Mouse (Mus musculus): ENCODE data around the gene Stx1a. TPM values are rescaled to one million over a fixed set of nuclear protein-coding genes. Genes with fewer than 3 reads are reported as not detected.

Gene Stx1a
- 120 and 132 TPM in 2 replicates for polyA plus RNA-seq (2014; fragmentation: Nextera tagmentation; extraction: Ambion mirVana)

- Histone ChIP-seq H3K27ac (ENCODE audit: low read depth, low read length) (peak within 1 kb of the TSS; percentile 48; the same call in 1 of the 2 replicates), H3K4me1 (ENCODE audit: control insufficient read depth, insufficient read depth, low read length) (peaks cover 4% of the 10 kb centered on the region; the same call in 1 of the 2 replicates), H3K4me3 (ENCODE audit: low read depth, low read length) (peak within 1 kb of the TSS; percentile 66), H3K36me3 (ENCODE audit: control insufficient read depth, insufficient read depth, low read length) (no peaks in the 10 kb centered on the region), H3K4me2 (ENCODE audit: low read depth, low read length) (peak within 1 kb of the TSS; percentile 85), H3K9ac (replicated peaks; ENCODE audit: low read depth, low read length) (peak within 1 kb of the TSS; percentile 68), H3K9me3 (ENCODE audit: control insufficient read depth, low read length) (no peaks in the 10 kb centered on the region), H3K27me3 (ENCODE audit: control insufficient read depth, insufficient read depth, low read length) (no peaks in the 10 kb centered on the region)
- under 1% methylated on average over 61 of the region's 61 CpGs for WGBS
- peak; percentile 90 for ATAC-seq (ENCODE audit: low read depth)
These were observed at the start of gene Stx1a for GRCm38 (mm10) chr5:135023344-135024173. Stx1a (plus strand) TSS chr5:135023482.

GRCm38 (mm10) chr5:134973526-134973925 lies 49.8 kb upstream of the Stx1a start:
- H3K36me3 ChIP-seq (ENCODE audit: control insufficient read depth, insufficient read depth, low read length), result no peaks in the 10 kb centered on the region
- no peak overlapping the region for H3K4me3 ChIP-seq (ENCODE audit: low read depth, low read length)
- WGBS, result 88% methylated on average over 7 of the region's 7 CpGs
- H3K27me3 ChIP-seq (ENCODE audit: control insufficient read depth, insufficient read depth, low read length), result no peaks in the 10 kb centered on the region
- ATAC-seq (ENCODE audit: low read depth), result no peak
- no peak overlapping the region for H3K4me2 ChIP-seq (ENCODE audit: low read depth, low read length)
- H3K9me3 ChIP-seq (ENCODE audit: control insufficient read depth, low read length), result no peaks in the 10 kb centered on the region
- no peaks in the 10 kb centered on the region for H3K4me1 ChIP-seq (ENCODE audit: control insufficient read depth, insufficient read depth, low read length)
- H3K27ac ChIP-seq (ENCODE audit: low read depth, low read length), result no peak overlapping the region
- no peak overlapping the region for H3K9ac ChIP-seq (replicated peaks; ENCODE audit: low read depth, low read length)

- H3K27ac ChIP-seq (ENCODE audit: low read depth, low read length), result no peak overlapping the region
- no peaks in the 10 kb centered on the region for H3K4me1 ChIP-seq (ENCODE audit: control insufficient read depth, insufficient read depth, low read length)
- 71% methylated on average over 7 of the region's 7 CpGs for WGBS
- H3K4me2 ChIP-seq (ENCODE audit: low read depth, low read length), result no peak overlapping the region
- no peak overlapping the region for H3K4me3 ChIP-seq (ENCODE audit: low read depth, low read length)
- H3K9me3 ChIP-seq (ENCODE audit: control insufficient read depth, low read length), result no peaks in the 10 kb centered on the region
- no peaks in the 10 kb centered on the region for H3K36me3 ChIP-seq (ENCODE audit: control insufficient read depth, insufficient read depth, low read length)
- H3K9ac ChIP-seq (replicated peaks; ENCODE audit: low read depth, low read length), result no peak overlapping the region
- H3K27me3 ChIP-seq (ENCODE audit: control insufficient read depth, insufficient read depth, low read length), result no peaks in the 10 kb centered on the region
- ATAC-seq (ENCODE audit: low read depth), result no peak
These were observed 49.0 kb upstream of the Stx1a start for GRCm38 (mm10) chr5:134974294-134974693.

GRCm38 (mm10) chr5:134974921-134975320 lies 48.4 kb upstream of the Stx1a start:
- Histone ChIP-seq H3K27ac (ENCODE audit: low read depth, low read length) (no peak overlapping the region), H3K36me3 (ENCODE audit: control insufficient read depth, insufficient read depth, low read length) (no peaks in the 10 kb centered on the region), H3K4me3 (ENCODE audit: low read depth, low read length) (no peak overlapping the region), H3K9me3 (ENCODE audit: control insufficient read depth, low read length) (no peaks in the 10 kb centered on the region), H3K4me2 (ENCODE audit: low read depth, low read length) (no peak overlapping the region), H3K27me3 (ENCODE audit: control insufficient read depth, insufficient read depth, low read length) (no peaks in the 10 kb centered on the region), H3K4me1 (ENCODE audit: control insufficient read depth, insufficient read depth, low read length) (no peaks in the 10 kb centered on the region), H3K9ac (replicated peaks; ENCODE audit: low read depth, low read length) (no peak overlapping the region)
- 59% methylated on average over 2 of the region's 2 CpGs for WGBS
- ATAC-seq (ENCODE audit: low read depth), result no peak

- Histone ChIP-seq H3K36me3 (ENCODE audit: control insufficient read depth, insufficient read depth, low read length) (no peaks in the 10 kb centered on the region), H3K4me3 (ENCODE audit: low read depth, low read length) (no peak overlapping the region), H3K4me1 (ENCODE audit: control insufficient read depth, insufficient read depth, low read length) (no peaks in the 10 kb centered on the region), H3K27ac (ENCODE audit: low read depth, low read length) (no peak overlapping the region), H3K27me3 (ENCODE audit: control insufficient read depth, insufficient read depth, low read length) (no peaks in the 10 kb centered on the region), H3K4me2 (ENCODE audit: low read depth, low read length) (no peak overlapping the region), H3K9ac (replicated peaks; ENCODE audit: low read depth, low read length) (no peak overlapping the region), H3K9me3 (ENCODE audit: control insufficient read depth, low read length) (no peaks in the 10 kb centered on the region)
- 79% methylated on average over 2 of the region's 2 CpGs for WGBS
- no peak for ATAC-seq (ENCODE audit: low read depth)
These were observed 47.1 kb upstream of the Stx1a start for GRCm38 (mm10) chr5:134976164-134976563.

- WGBS, result 87% methylated on average over 14 of the region's 14 CpGs
- H3K9me3 ChIP-seq (ENCODE audit: control insufficient read depth, low read length), result no peaks in the 10 kb centered on the region
- no peaks in the 10 kb centered on the region for H3K27me3 ChIP-seq (ENCODE audit: control insufficient read depth, insufficient read depth, low read length)
- ATAC-seq (ENCODE audit: low read depth), result no peak
- no peak overlapping the region for H3K27ac ChIP-seq (ENCODE audit: low read depth, low read length)
- H3K4me3 ChIP-seq (ENCODE audit: low read depth, low read length), result no peak overlapping the region
- H3K36me3 ChIP-seq (ENCODE audit: control insufficient read depth, insufficient read depth, low read length), result no peaks in the 10 kb centered on the region
- no peak overlapping the region for H3K4me2 ChIP-seq (ENCODE audit: low read depth, low read length)
- H3K9ac ChIP-seq (replicated peaks; ENCODE audit: low read depth, low read length), result no peak overlapping the region
- no peaks in the 10 kb centered on the region for H3K4me1 ChIP-seq (ENCODE audit: control insufficient read depth, insufficient read depth, low read length)
These were observed 46.6 kb upstream of the Stx1a start for GRCm38 (mm10) chr5:134976577-134977250.

- Histone ChIP-seq H3K4me1 (ENCODE audit: control insufficient read depth, insufficient read depth, low read length) (no peaks in the 10 kb centered on the region), H3K9ac (replicated peaks; ENCODE audit: low read depth, low read length) (no peak overlapping the region), H3K36me3 (ENCODE audit: control insufficient read depth, insufficient read depth, low read length) (no peaks in the 10 kb centered on the region), H3K4me2 (ENCODE audit: low read depth, low read length) (no peak overlapping the region), H3K27me3 (ENCODE audit: control insufficient read depth, insufficient read depth, low read length) (no peaks in the 10 kb centered on the region), H3K9me3 (ENCODE audit: control insufficient read depth, low read length) (no peaks in the 10 kb centered on the region), H3K27ac (ENCODE audit: low read depth, low read length) (no peak overlapping the region), H3K4me3 (ENCODE audit: low read depth, low read length) (no peak overlapping the region)
- 83% methylated on average over 4 of the region's 4 CpGs for WGBS
- ATAC-seq (ENCODE audit: low read depth), result no peak
These were observed 45.4 kb upstream of the Stx1a start for GRCm38 (mm10) chr5:134977837-134978236.

GRCm38 (mm10) chr5:134981149-134981548 lies 42.1 kb upstream of the Stx1a start:
- ATAC-seq (ENCODE audit: low read depth), result no peak
- no peak overlapping the region for H3K4me3 ChIP-seq (ENCODE audit: low read depth, low read length)
- peaks cover 3% of the 10 kb centered on the region; the same call in 1 of the 2 replicates for H3K4me1 ChIP-seq (ENCODE audit: control insufficient read depth, insufficient read depth, low read length)
- peaks cover 14% of the 10 kb centered on the region for H3K27me3 ChIP-seq (ENCODE audit: control insufficient read depth, insufficient read depth, low read length)
- H3K4me2 ChIP-seq (ENCODE audit: low read depth, low read length), result no peak overlapping the region
- no peak overlapping the region for H3K27ac ChIP-seq (ENCODE audit: low read depth, low read length)
- H3K9ac ChIP-seq (replicated peaks; ENCODE audit: low read depth, low read length), result no peak overlapping the region
- H3K9me3 ChIP-seq (ENCODE audit: control insufficient read depth, low read length), result no peaks in the 10 kb centered on the region
- no peaks in the 10 kb centered on the region for H3K36me3 ChIP-seq (ENCODE audit: control insufficient read depth, insufficient read depth, low read length)
- WGBS, result 75% methylated on average over 10 of the region's 10 CpGs

GRCm38 (mm10) chr5:134983111-134983510 lies 40.2 kb upstream of the Stx1a start:
- Histone ChIP-seq H3K27ac (ENCODE audit: low read depth, low read length) (no peak overlapping the region), H3K4me3 (ENCODE audit: low read depth, low read length) (no peak overlapping the region), H3K9ac (replicated peaks; ENCODE audit: low read depth, low read length) (no peak overlapping the region), H3K9me3 (ENCODE audit: control insufficient read depth, low read length) (no peaks in the 10 kb centered on the region), H3K27me3 (ENCODE audit: control insufficient read depth, insufficient read depth, low read length) (peaks cover 32% of the 10 kb centered on the region), H3K4me1 (ENCODE audit: control insufficient read depth, insufficient read depth, low read length) (peaks cover 5% of the 10 kb centered on the region; the same call in 1 of the 2 replicates), H3K36me3 (ENCODE audit: control insufficient read depth, insufficient read depth, low read length) (no peaks in the 10 kb centered on the region), H3K4me2 (ENCODE audit: low read depth, low read length) (no peak overlapping the region)
- WGBS, result 78% methylated on average over 1 of the region's 1 CpGs
- ATAC-seq (ENCODE audit: low read depth), result no peak

Data from neural tube, embryonic 14.5 days (tissue).